Mouse (Mus musculus): ENCODE measurements at regions not wholly inside any gene's neighbourhood (a gene's known extent, or its start where the extent isn't known, plus 50 kb on each side); places are given as distances from the start of the nearest gene placed in this dataset.

GRCm38 (mm10) chr3:58228189-58228588, 186.3 kb upstream of the Tsc22d2 start:
- Histone ChIP-seq H3K4me3 (ENCODE audit: insufficient read depth, low read length) (no peak overlapping the region), H3K4me1 (ENCODE audit: control insufficient read depth, insufficient read depth, low read length) (no peaks in the 10 kb centered on the region), H3K27ac (ENCODE audit: insufficient read depth, low read length) (no peak overlapping the region)
- TF ChIP-seq POLR2A (IDR thresholded peaks at IDR 0.05; ENCODE audit: extremely low read depth, insufficient read depth, low read length) (no peak), CTCF (IDR thresholded peaks at IDR 0.05; ENCODE audit: extremely low read depth, insufficient read depth, low read length) (no peak)

- Histone ChIP-seq H3K27ac (ENCODE audit: insufficient read depth, low read length) (no peak overlapping the region), H3K4me1 (ENCODE audit: control insufficient read depth, insufficient read depth, low read length) (no peaks in the 10 kb centered on the region), H3K4me3 (ENCODE audit: insufficient read depth, low read length) (no peak overlapping the region)
- TF ChIP-seq CTCF (IDR thresholded peaks at IDR 0.05; ENCODE audit: extremely low read depth, insufficient read depth, low read length) (no peak), POLR2A (IDR thresholded peaks at IDR 0.05; ENCODE audit: extremely low read depth, insufficient read depth, low read length) (no peak)
Observed at GRCm38 (mm10) chr3:58231746-58232145, 182.8 kb upstream of the Tsc22d2 start.

- no peaks in the 10 kb centered on the region for H3K4me1 ChIP-seq (ENCODE audit: control insufficient read depth, insufficient read depth, low read length)
- H3K27ac ChIP-seq (ENCODE audit: insufficient read depth, low read length), result no peak overlapping the region
- TF ChIP-seq POLR2A (IDR thresholded peaks at IDR 0.05; ENCODE audit: extremely low read depth, insufficient read depth, low read length) (no peak), CTCF (IDR thresholded peaks at IDR 0.05; ENCODE audit: extremely low read depth, insufficient read depth, low read length) (no peak)
- H3K4me3 ChIP-seq (ENCODE audit: insufficient read depth, low read length), result no peak overlapping the region
Observed at GRCm38 (mm10) chr3:58233296-58233695, 181.2 kb upstream of the Tsc22d2 start.

GRCm38 (mm10) chr3:58234846-58235630, 179.5 kb upstream of the Tsc22d2 start:
- TF ChIP-seq CTCF (IDR thresholded peaks at IDR 0.05; ENCODE audit: extremely low read depth, insufficient read depth, low read length), result no peak
- no peak for TF ChIP-seq POLR2A (IDR thresholded peaks at IDR 0.05; ENCODE audit: extremely low read depth, insufficient read depth, low read length)
- no peak overlapping the region for H3K4me3 ChIP-seq (ENCODE audit: insufficient read depth, low read length)
- no peaks in the 10 kb centered on the region for H3K4me1 ChIP-seq (ENCODE audit: control insufficient read depth, insufficient read depth, low read length)
- H3K27ac ChIP-seq (ENCODE audit: insufficient read depth, low read length), result no peak overlapping the region

GRCm38 (mm10) chr3:58238111-58238510, 176.4 kb upstream of the Tsc22d2 start:
- Histone ChIP-seq H3K4me3 (ENCODE audit: insufficient read depth, low read length) (no peak overlapping the region), H3K4me1 (ENCODE audit: control insufficient read depth, insufficient read depth, low read length) (no peaks in the 10 kb centered on the region), H3K27ac (ENCODE audit: insufficient read depth, low read length) (no peak overlapping the region)
- no peak for TF ChIP-seq CTCF (IDR thresholded peaks at IDR 0.05; ENCODE audit: extremely low read depth, insufficient read depth, low read length)
- TF ChIP-seq POLR2A (IDR thresholded peaks at IDR 0.05; ENCODE audit: extremely low read depth, insufficient read depth, low read length), result no peak

- TF ChIP-seq POLR2A (IDR thresholded peaks at IDR 0.05; ENCODE audit: extremely low read depth, insufficient read depth, low read length) (no peak), CTCF (IDR thresholded peaks at IDR 0.05; ENCODE audit: extremely low read depth, insufficient read depth, low read length) (no peak)
Observed at GRCm38 (mm10) chr3:58240775-58241174, 173.7 kb upstream of the Tsc22d2 start.

GRCm38 (mm10) chr3:58245361-58245760, 169.2 kb upstream of the Tsc22d2 start:
- no peaks in the 10 kb centered on the region for H3K4me1 ChIP-seq (ENCODE audit: control insufficient read depth, insufficient read depth, low read length)
- TF ChIP-seq CTCF (IDR thresholded peaks at IDR 0.05; ENCODE audit: extremely low read depth, insufficient read depth, low read length) (no peak), POLR2A (IDR thresholded peaks at IDR 0.05; ENCODE audit: extremely low read depth, insufficient read depth, low read length) (no peak)

More at GRCm38 (mm10) chr3:58240775-58241174, 173.7 kb upstream of the Tsc22d2 start:
- H3K4me3 ChIP-seq (ENCODE audit: insufficient read depth, low read length), result no peak overlapping the region
- no peaks in the 10 kb centered on the region for H3K4me1 ChIP-seq (ENCODE audit: control insufficient read depth, insufficient read depth, low read length)
- H3K27ac ChIP-seq (ENCODE audit: insufficient read depth, low read length), result no peak overlapping the region

GRCm38 (mm10) chr3:58247989-58248388, 166.5 kb upstream of the Tsc22d2 start:
- Histone ChIP-seq H3K4me1 (ENCODE audit: control insufficient read depth, insufficient read depth, low read length) (no peaks in the 10 kb centered on the region), H3K4me3 (ENCODE audit: insufficient read depth, low read length) (no peak overlapping the region), H3K27ac (ENCODE audit: insufficient read depth, low read length) (no peak overlapping the region)
- no peak for TF ChIP-seq POLR2A (IDR thresholded peaks at IDR 0.05; ENCODE audit: extremely low read depth, insufficient read depth, low read length)
- TF ChIP-seq CTCF (IDR thresholded peaks at IDR 0.05; ENCODE audit: extremely low read depth, insufficient read depth, low read length), result no peak

More at GRCm38 (mm10) chr3:58245361-58245760, 169.2 kb upstream of the Tsc22d2 start:
- no peak overlapping the region for H3K4me3 ChIP-seq (ENCODE audit: insufficient read depth, low read length)
- H3K27ac ChIP-seq (ENCODE audit: insufficient read depth, low read length), result no peak overlapping the region

GRCm38 (mm10) chr3:58253942-58254341, 160.6 kb upstream of the Tsc22d2 start:
- H3K4me3 ChIP-seq (ENCODE audit: insufficient read depth, low read length), result no peak overlapping the region
- TF ChIP-seq CTCF (IDR thresholded peaks at IDR 0.05; ENCODE audit: extremely low read depth, insufficient read depth, low read length) (no peak), POLR2A (IDR thresholded peaks at IDR 0.05; ENCODE audit: extremely low read depth, insufficient read depth, low read length) (no peak)
- no peaks in the 10 kb centered on the region for H3K4me1 ChIP-seq (ENCODE audit: control insufficient read depth, insufficient read depth, low read length)
- no peak overlapping the region for H3K27ac ChIP-seq (ENCODE audit: insufficient read depth, low read length)
